Mouse (Mus musculus) frontal cortex, adult 2 months (tissue): Measurements from ENCODE around the gene H2afy. TPM values are rescaled to one million over a fixed set of nuclear protein-coding genes. Genes with fewer than 3 reads are reported as not detected.

ENCODE experiments used
- DNase-seq, 2 experiments: peaks; one replicate each; pipeline ENCODE4 v3.0.0; 2022; ENCODE audit warnings: low spot score in 1 of 2; ENCODE audit errors: extremely low spot score in 1 of 2
- polyA plus RNA-seq: library from polyadenylated mRNA; depleted of rRNA; stranded (reverse); fragments of >200 nt; gene quantifications from 2 replicates; pipeline ENCODE4 v1.2.3, GENCODE M21; 2012

The H2afy gene
- polyA plus RNA-seq, 1 experiment = 145 TPM

DNA sequence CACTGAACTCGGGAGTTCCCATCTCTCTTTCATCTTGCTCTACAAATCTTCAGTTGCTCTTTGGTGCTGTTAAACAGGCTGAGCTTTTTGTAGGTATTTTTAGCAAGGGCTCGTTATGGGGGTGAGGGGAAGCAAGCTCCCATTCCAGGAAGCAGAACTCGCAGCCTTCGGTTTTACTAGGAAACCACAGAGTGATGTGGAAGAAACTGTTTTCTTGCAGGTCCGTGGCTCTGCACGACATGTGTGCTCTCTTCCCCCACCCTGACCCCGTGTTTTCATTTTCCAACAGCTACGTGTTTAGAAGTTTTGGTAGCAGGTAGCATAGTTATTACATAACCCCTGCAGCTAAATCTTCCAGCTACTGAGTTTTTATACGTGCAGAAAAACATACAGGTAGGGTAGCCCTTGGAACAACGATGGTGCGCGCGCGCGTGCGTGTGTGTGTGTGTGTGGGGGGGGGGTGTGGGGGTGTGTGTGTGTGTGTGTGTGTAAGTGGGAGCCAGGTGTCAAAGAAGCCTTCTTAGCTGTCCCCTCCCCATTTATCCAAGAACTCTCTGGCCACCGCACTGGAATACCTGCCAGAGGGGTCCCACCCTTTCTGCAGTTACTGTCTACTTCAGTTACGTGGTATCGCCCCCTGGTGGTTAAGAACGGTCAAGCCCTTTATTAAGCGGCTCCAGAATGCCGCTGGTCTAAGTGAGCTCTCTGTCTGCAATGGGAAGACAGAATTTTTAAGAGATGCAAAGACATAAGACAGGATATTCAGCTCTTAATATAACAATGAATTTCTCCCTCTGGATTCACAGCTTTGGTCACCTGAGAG is 15.5 kb upstream of the H2afy start:
- peak in 1 of 2 experiments; percentile 77 for DNase-seq

DNA sequence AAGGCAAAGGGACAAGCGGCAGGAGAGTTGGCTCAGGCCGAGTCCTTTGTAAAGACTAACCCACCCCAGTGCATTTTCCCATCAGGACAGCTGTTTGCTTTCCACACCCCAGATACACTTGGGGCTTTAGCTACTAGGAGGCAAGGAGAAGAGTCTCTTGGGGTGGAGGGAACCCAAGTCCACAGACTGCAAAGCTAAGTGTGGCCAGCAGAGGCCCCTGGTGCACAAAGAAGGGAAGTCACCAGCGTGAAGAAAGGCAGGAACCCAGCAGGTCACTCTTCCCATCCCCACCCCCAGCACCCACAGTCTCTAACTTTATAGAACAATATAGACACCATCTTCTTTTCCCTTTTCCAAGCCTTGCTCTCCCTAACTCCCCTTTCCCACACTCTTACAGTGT is 9.4 kb upstream of the H2afy start:
- peak in 1 of 2 experiments; percentile 45 for DNase-seq

DNA sequence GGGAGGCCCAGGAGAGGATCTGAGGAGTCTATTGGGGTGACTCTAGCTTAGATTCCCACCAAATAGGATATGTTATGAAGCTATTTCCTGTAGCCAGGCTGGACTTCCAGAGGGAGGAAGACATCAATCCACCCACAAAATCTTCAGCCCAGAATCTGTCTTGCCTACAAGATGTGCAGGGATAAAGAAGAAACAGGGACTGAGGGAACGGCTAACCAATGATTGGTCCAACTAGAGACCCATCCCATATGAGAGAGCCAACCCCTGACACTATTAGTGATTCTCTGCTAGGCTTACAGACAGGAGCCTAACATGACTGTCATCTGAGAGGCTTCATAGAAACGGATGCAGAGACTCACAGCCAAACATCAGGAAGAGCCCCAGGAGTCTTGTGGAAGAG is 7.9 kb upstream of the H2afy start:
- no peak for DNase-seq

DNA sequence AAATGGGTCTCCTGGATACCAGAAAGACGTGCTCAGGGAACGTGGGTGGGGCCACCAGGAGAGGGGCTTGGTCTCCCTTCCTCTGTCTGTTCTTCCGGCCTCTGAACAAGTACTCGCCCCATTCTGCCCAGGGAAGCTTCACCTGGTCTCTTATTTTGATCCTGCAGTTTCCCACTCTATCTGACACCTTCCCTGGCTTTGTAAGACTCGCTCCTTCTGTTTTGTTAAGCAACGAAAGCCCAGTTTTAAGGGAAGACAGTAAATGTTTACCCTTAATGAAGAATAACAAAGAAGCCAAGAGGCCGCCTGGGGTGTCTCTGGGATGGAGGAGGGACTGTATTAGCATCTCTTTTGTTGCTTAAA is 7.0 kb upstream of the H2afy start:
- DNase-seq = no peak

DNA sequence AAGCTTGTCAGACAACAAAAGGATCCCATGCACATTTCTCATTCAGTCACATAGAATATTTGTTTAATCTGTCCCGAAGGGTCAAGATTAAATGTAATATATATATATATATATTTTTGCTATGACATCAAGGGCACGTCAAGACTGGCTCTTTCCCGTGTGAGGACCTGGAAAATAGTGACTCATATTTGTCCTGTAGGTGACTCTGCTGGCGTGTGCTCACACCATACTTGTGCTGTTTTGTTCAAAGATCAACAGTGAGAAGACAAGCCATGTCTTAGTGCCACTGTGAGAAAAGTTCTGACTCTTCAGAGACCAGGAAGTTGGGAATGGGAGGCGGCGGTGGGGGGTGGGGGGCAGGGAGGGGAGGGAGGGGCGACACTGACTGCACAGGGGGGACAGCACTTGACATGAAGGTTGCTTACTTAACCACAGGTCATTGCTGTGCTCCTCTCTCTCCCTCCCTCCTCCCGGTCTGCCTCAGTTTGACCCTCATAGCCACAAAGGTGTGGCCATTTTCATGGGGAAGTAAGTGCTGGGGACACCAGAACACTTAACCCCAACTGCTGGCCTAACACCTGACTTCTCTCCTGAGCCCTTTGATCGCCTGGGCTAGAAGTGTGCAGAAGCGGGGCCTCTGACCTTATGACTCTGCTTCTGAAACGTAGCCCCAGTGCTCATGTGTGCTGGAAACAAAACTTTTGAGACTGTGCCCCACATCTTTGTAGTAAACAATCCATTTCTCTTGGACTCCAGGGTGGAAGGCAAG is 6.4 kb upstream of the H2afy start:
- DNase-seq = no peak

DNA sequence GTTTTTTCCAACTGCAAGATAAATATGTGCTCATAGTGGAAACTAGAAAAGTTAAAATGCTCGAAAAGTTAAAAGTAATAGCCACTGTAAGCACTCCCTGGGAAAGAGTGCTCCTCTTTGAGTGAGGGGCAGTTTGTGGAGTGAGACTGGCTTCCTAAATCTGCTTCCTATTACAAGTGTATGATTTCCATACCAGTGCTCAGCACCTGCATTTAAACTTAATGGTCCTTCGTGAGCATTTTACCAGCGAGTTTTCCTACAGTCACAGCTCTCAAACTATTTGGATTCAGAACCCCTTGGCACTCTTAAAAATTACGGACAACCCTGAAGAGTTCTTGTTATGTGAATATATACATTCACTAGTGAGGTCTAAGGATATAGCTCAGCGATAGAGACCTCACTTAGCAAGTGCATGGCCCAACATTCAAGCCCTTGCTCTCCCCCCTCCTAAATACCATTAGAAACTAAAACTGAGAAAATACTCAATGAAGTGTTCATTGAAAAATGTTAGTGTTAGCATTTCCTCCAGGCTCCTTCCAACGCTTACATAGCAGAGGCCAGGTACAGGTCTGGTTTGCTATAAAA is 3.1 kb upstream of the H2afy start:
- no peak for DNase-seq

DNA sequence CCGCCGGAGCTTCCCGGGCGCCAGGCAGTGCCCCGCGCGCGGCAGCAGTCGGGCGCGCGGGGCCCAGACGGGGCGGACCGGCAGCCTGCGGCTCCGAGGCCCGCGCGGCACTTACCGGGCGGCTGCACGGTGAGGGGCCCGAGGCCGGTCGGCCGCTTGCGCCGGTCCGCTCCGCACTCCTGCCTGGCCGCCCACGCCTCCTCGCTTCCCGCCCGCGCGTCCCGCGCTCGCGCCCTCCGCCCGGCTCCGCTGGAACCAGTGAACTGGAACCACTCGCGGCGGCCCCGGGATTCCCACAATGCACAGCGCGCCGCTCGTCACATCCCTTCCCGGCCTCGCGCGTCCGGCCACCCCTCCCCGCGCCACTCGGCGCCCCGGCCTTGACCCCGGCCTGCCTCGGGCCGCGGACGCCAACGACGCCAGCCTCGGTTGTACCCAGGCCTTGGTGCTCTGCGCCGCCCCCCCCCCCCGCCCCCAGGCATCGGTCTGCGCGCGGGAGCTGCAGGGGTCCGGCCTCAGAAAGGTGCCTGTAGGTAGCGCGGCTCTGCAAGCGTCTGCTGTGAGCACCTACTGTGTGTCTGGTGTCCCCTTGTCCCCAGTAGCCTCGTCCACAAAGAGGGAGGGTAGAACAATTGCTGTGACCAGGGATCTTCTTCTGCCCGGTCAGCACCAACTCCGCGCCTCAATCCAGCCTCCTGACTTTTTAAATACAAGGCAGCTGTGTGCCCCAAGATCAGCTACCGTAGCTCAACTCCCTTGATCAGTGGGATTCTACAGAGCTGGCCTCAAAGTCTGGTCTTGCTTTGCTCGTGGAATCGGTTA is 719 bp downstream of the H2afy start:
- peak; percentile 62 to 88 for DNase-seq

DNA sequence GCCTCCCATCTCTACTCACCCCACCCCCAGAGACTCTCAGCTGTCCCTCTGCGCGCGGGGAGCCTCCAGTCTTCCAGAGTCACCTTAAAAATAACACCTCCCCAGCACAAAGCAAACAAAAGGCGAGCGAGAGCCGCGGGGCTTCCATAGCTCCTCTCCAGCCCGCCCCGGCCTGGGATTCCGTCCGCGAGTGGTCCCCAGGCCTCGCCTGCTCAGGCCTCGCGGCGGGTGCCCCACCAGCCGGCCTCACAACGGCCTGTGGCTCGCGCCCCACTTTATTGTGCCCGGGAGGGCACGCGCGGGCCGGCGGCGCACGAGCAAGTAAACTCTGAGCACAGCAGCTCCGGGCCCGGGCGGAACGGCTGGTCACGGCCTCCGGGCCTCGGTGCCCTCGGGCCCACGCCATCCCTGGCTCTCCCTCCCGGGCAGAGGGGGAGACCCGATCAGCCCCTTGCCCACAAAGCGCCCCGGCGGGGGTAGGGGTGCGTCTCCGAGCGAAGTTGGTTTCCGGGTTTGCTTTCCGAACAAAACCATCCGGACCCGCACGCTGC is 1.5 kb downstream of the H2afy start:
- no peak for DNase-seq

DNA sequence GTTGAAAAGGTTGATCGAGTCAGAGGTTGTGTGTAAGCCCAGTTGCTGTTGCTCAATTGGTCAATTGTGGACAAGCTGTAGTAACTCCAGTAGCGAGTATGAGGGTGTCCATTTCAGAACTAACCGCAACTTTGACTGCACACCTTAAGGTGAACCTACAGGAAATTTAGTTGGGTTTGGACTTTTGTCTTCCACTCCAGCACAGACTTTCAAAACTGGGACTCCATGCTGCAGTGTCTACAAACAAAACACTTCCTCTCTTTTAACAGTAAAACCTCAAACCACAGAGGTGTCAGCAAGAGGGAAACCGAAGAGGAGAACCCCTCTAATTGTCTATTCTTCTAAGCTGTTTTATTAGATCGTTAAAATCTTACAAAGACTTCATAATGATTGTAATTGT is 2.1 kb downstream of the H2afy start:
- no peak for DNase-seq

DNA sequence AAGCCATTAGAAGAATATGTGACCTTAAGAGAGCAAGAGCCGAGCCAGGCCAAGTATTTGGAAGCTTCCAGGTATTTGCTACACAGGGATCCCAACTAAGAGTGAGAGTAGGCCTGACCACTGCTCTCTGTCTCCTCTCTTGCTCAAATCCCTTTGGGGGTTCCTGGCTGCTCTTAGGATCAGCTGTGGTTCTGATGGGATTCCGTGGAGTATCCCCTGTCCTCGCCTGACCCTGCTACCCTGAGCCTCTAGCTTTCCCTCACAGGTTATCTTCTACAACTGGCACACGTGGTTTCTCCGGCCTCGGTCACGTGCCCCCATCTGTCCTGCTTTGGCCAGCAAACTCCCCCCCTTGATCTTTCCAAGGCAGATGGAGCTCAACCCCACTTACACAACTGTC is 3.2 kb downstream of the H2afy start:
- no peak for DNase-seq

DNA sequence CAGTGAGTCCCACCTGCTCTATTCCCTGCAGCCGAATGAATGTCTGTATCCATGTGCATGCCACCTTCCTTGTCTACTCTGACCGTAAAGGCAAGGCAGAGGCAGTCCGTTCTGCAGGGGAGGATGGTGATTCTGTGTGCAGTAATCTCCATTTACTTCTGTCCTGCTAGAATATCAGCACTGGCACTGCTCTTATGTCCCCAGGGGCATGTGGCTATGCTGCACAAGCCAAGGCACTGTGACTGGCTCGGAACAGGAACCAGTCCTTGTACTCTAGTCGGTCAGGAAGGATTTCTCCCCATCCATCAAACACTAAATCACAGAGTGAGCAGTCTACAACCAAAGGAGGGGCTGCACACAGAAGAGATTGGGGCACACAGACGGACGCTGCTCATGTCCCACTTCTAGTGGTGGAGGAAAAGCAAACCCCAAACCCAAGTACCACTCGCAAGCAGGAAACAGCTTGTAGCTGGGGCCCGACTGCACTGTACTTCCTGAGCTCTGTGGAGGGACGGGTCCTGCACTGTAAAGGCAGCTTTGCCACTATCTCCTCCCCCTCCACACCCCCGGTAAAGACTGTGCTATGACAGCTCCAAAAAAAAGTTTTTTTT is 3.7 kb downstream of the H2afy start:
- no peak for DNase-seq

DNA sequence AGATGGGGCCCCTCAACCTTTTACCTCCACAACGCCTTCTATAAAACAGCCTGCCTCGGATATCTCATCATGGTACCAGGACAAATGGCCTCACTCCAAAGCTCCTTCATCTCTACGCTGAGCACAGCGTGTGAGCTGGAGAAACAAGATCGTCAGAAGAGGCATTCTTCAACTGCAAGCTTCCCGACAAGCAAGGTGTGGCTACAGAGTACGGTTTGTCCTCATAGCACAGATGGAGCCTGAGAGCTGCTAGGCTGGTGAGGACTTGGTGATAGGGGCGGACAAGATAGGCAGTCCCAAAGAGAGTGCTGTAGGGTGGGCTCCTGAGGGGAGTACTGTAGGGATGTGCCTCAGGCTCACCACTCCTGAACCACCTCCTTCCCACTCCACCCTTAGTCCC is 5.6 kb downstream of the H2afy start:
- no peak for DNase-seq

DNA sequence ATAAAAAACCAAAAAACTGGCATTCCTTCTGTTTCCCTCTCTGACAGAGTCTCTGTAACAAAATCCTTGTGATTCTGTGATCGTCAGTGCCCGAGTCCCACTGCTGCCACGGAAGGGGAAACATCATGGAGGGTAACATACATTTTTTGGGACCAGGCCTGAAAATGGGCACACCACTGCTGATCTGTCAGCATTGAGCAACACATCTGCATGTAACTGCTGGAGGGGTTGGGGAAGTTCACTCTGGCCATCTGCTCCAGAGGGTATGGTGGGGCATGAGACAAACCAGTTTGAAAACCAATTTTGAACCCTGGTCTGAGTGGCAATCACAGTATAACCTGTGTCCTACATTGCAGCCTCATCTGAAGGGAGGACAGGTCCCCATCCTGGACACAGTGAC is 6.6 kb downstream of the H2afy start:
- DNase-seq = no peak

DNA sequence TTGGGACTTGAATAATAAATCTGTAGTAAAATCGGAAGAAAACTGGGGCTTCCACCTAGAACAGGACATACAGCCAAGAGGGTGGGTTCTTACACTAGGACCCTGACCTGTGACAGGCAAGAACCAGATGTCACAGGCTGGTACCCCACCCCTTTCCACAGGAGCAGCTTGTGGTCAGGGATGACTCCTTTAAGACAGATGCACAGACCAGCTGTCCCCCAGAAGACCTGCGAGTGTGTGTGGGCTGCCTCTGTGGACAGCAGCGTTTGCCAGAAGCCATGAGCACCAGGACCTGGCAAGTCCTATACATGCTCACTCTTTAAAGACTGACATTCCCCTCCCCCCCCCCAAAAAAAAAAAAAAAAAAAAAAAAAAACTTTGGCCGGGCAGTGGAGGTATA is 7.1 kb downstream of the H2afy start:
- DNase-seq = no peak

DNA sequence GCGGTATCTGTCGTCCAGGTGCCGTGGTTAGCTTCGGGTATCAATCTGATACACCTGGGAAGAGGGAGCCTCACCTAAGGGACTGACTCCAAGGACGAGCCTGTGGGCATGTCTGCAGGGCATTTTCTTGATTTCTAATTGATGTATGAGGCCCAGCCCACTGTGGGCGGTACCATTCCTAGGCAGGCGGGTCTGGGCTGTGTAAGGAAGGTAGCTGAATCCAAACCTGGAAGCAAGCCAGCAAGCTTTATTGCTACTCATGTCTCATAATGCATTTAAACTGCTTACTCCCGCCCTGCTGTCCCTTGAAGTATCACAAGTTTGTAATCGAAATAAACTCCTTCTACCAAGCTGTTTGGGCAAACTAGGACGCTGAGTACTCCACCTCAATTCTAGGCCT is 10.5 kb downstream of the H2afy start:
- DNase-seq = no peak

DNA sequence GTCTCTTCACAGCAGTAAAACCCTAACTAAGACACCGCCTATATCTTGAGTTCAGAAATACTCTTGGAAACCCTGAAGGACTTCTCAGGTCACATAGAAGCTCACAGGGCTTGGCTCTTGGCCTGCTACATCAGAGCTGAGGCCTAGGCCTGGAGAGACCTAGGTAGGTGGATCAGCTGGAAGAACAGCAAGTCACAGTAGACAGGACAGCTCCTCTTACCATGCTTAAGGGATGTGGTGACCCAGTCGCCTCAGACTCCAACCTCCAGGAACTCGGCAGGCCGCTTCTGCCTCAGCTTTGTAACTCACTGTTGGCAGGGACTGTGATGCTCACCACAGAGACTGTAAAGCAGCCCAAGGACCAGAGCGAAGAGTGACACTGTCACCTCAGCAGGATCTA is 13.1 kb downstream of the H2afy start:
- DNase-seq = no peak

DNA sequence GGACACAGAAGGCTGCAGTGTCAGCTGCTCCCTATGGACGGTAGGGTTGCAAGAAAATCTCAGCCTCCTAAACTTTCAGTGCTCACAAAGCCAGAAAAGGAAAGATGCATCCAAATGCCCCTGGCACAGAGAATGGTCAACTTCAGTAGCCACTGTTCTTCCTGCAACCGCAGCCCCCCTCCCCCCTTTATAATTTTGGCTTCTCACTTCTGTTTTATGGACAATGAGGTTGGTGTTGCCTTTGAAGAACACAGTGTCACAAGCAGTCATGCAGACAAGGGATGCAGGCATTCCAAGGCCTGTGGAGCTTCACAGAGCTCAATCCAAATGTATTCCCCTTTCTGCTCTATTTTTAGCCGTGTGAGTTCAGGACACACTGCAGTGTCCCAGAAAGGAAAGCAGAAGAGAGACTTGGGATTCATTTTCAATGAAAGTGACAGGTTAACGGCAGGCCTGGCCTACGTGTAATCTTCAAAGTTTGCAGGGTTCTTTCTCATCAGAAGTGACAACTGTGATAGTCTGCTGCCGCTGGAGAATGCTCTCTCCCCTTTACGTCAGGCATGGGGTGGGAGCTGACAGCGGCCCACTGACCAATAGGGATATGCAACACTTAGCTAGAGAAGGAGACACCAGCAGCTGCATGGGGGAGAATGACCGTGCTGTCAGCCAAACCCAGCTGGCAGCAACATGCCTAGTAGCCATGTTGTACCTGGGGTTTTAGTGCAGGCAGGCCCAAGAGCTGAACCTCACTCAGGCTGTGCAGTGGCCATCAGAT is 18.0 kb downstream of the H2afy start:
- peak in 1 of 2 experiments; percentile 30 for DNase-seq

DNA sequence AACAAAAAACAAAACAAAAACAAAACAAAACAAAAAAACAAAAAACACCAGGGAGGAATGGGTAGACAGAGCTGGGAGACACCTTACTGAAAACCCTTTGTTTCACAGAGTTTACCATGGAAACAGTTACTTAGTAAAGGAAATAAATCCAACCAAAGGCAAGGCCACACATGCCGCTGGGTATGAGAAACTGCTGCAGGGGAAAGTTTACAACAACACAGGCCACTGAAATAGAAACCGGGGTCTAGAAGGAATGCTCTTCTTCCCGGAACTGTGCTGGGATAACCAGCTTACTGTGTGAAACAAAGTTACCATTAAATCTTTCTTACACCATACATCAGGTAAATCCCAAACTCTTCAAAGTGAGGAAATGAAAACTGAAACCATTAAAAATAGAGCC is 20.3 kb downstream of the H2afy start:
- no peak for DNase-seq

DNA sequence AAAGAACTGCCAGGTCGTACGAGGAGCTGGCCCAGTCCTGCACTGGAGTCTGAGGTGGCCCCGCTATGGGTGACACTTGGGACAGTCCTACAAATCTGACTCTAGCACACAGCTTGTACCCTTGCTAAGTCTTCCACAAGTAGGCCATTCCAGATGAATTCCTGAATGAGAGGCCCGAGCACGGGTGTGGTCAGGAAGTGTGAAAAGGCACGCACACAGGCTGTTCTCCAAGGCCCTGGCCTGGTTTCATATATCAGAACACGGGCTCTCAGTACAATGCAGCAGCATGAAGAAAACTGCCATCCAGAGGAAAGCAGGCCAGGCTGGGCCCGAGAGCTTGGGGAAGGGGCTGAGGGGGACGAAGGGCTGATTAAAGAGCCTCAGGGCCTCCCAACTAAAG is 20.8 kb downstream of the H2afy start:
- no peak for DNase-seq
